Mouse (Mus musculus) thymus, adult 2 months (tissue): Measurements from ENCODE around the gene Osbpl10. TPM values are rescaled to one million over a fixed set of nuclear protein-coding genes. Genes with fewer than 3 reads are reported as not detected.
"Not testable (repeated sequence)": the region's sequence is repeated elsewhere in the genome, so short reads cannot be mapped to it uniquely, and the experiment has no call there.

Experiments used
- DNase-seq: peaks from one replicate; pipeline ENCODE4 v3.0.0; 2021
- H3K27ac ChIP-seq: fragments of 200-500 bp; 2 replicates; pipeline ENCODE4 v1.5.1; 2012; ENCODE audit warnings: low read length, control low read depth; ENCODE audit not compliant: control insufficient read depth, insufficient read depth
- H3K27me3 ChIP-seq: fragments of 200-500 bp; 2 replicates; pipeline ENCODE4 v1.6.1; 2012; ENCODE audit warnings: mild to moderate bottlenecking, low read length, moderate library complexity, mixed read lengths; ENCODE audit not compliant: control insufficient read depth, insufficient read depth
- H3K36me3 ChIP-seq: fragments of 200-500 bp; 2 replicates; pipeline ENCODE4 v1.6.1; 2012; ENCODE audit warnings: mild to moderate bottlenecking, low read length, moderate library complexity; ENCODE audit not compliant: control insufficient read depth, insufficient read depth
- H3K4me1 ChIP-seq: fragments of 200-500 bp; replicated peaks from 2 replicates; pipeline ENCODE4 v1.6.1; 2012; ENCODE audit warnings: low read length; ENCODE audit not compliant: control insufficient read depth, insufficient read depth
- H3K4me3 ChIP-seq: fragments of 200-500 bp; 2 replicates; pipeline ENCODE4 v1.5.1; 2012; ENCODE audit warnings: mild to moderate bottlenecking, low read length, control low read depth, moderate library complexity; ENCODE audit not compliant: control insufficient read depth, insufficient read depth
- CTCF ChIP-seq: fragments of 200-500 bp; IDR thresholded peaks from 2 replicates; pipeline ENCODE4 v1.5.1; 2012; ENCODE audit warnings: mild to moderate bottlenecking, control low read depth, low read length, moderate library complexity, borderline replicate concordance; ENCODE audit not compliant: control insufficient read depth, poor library complexity, insufficient read depth; ENCODE audit errors: extremely low read depth
- POLR2A ChIP-seq: fragments of 200-500 bp; IDR thresholded peaks from 2 replicates; pipeline ENCODE4 v1.6.1; 2012; ENCODE audit warnings: mild to moderate bottlenecking, low read length, control low read depth, moderate library complexity; ENCODE audit not compliant: control insufficient read depth, poor library complexity, insufficient read depth; ENCODE audit errors: extremely low read depth
- WGBS: fragments of 180-500 bp; shearing (Covaris S2); methylation state at CpG from one replicate; pipeline ENCODE4 v1.1.7; 2018; 5-methylcytosine and 5-hydroxymethylcytosine counted together
- polyA plus RNA-seq: library from polyadenylated mRNA; depleted of rRNA; stranded (reverse); fragments of >200 nt; gene quantifications from 2 replicates; pipeline ENCODE4 v1.2.3, GENCODE M21; 2012

Osbpl10 gene
- polyA plus RNA-seq, 1 experiment: 10.3 TPM

- no peak for TF ChIP-seq CTCF
- no peak for TF ChIP-seq POLR2A
- Histone ChIP-seq H3K4me1 (peaks cover 6% of the 10 kb centered on the region; the same call in 1 of the 2 replicates), H3K27me3 (no peaks in the 10 kb centered on the region), H3K36me3 (no peaks in the 10 kb centered on the region), H3K27ac (no peak overlapping the region), H3K4me3 (no peak overlapping the region)
- whole genome bisulfite sequencing: 41% methylated on average over 5 of the region's 5 CpGs
- peak; percentile 7 for DNase-seq
These were observed 21.4 kb upstream of the Osbpl10 start for GRCm38 (mm10) chr9:114956945-114957344.

GRCm38 (mm10) chr9:114960043-114960789, 18.2 kb upstream of the Osbpl10 start:
- Histone ChIP-seq H3K27ac (no peak overlapping the region), H3K36me3 (no peaks in the 10 kb centered on the region), H3K4me3 (no peak overlapping the region), H3K27me3 (no peaks in the 10 kb centered on the region), H3K4me1 (peaks cover 6% of the 10 kb centered on the region; the same call in 1 of the 2 replicates)
- no peak for TF ChIP-seq POLR2A
- no peak for TF ChIP-seq CTCF
- WGBS: 57% methylated on average over 4 of the region's 4 CpGs
- DNase-seq: no peak

- WGBS: 40% methylated on average over 6 of the region's 6 CpGs
- Histone ChIP-seq H3K27me3 (no peaks in the 10 kb centered on the region), H3K36me3 (no peaks in the 10 kb centered on the region), H3K4me1 (peaks cover 6% of the 10 kb centered on the region; the same call in 1 of the 2 replicates), H3K4me3 (no peak overlapping the region), H3K27ac (no peak overlapping the region)
- no peak for DNase-seq
- no peak for TF ChIP-seq CTCF
- no peak for TF ChIP-seq POLR2A
These were observed 17.5 kb upstream of the Osbpl10 start for GRCm38 (mm10) chr9:114960844-114961243.

GRCm38 (mm10) chr9:114964093-114964492, 14.3 kb upstream of the Osbpl10 start:
- Histone ChIP-seq H3K27me3 (no peaks in the 10 kb centered on the region), H3K4me1 (peaks cover 6% of the 10 kb centered on the region; the same call in 1 of the 2 replicates), H3K4me3 (no peak overlapping the region), H3K27ac (no peak overlapping the region), H3K36me3 (no peaks in the 10 kb centered on the region)
- no peak for TF ChIP-seq POLR2A
- 92% methylated on average over 3 of the region's 3 CpGs for WGBS
- DNase-seq: no peak

DNA sequence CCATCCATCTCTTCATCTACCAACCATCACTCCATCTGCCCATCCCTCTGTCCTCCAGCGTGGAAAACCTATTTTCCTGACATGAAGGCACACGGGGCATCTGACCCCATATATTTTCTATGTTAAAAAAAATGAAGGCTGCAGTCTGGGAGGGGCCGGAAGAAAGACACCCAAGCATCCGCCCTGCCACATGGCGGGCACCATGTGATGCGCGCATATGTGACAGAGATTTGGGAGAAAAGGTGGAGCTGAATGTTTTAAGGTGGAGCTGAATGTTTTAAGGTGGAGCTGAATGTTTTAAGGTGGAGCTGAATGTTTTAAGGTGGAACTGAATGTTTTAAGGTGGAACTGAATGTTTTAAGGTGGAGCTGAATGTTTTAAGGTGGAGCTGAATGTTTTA, 12.1 kb upstream of the Osbpl10 start:
- DNase-seq, H3K27me3 ChIP-seq, H3K4me3 ChIP-seq, H3K4me1 ChIP-seq, H3K27ac ChIP-seq, H3K36me3 ChIP-seq: not testable (repeated sequence)
- 94% methylated on average over 7 of the region's 7 CpGs for WGBS

DNA sequence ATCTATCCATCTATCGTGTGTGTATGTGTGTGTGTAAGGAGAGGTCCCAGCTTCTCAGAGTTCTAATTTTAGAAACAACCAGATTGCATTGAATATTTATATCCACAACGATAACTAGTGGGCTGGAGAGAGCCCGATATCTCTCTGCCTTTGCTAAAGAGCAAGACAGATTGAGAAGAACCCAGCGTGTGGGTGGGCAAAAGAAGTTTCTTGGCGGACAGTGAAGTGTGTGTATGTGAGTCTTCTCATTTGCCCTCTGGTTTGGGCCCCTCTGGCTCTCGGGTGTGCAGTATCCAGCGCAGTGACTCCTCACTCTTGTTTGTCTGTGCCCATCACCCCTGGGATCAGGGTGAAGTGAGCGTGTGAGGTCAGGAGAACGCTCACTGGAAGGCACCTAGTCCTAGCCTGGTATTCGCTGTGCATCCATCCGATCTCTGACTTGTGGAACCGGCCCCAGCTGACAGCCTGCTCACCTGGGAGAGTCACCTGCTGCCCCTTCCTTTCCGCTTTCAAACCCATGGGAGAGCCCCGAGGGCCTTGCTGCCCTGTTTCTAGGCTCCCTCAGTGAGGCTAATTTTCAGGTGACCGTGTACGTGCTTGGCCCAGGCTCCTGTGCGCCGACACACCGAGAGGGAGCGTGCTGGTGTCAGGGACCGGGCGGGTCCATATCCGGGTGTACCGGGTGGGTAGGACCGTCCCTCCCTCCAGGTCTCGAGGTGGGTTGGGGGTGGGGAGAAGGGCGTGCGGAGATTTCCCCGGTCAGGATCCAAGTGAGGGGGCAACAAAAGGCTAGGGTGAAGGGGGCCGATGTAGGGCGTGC, 698 bp upstream of the Osbpl10 start:
- DNase-seq: no peak
- Histone ChIP-seq H3K4me3 (peak overlapping the region; percentile 18; the same call in 1 of the 2 replicates), H3K4me1 (no peaks in the 10 kb centered on the region; the same call in 1 of the 2 replicates), H3K36me3 (no peaks in the 10 kb centered on the region), H3K27me3 (peaks cover 15% of the 10 kb centered on the region; the same call in 1 of the 2 replicates), H3K27ac (no peak overlapping the region)
- 20% methylated on average over 31 of the region's 31 CpGs for WGBS
- TF ChIP-seq CTCF (no peak), POLR2A (no peak)
